Mouse (Mus musculus): ENCODE data around the gene Stra8. TPM values are rescaled to one million over a fixed set of nuclear protein-coding genes. Genes with fewer than 3 reads are reported as not detected.

The Stra8 gene
- not detected in 2 replicates for polyA plus RNA-seq (2012; rRNA removed; ENCODE audit: low replicate concordance)

GRCm38 (mm10) chr6:34919956-34920355, at the start of gene Stra8:
Gene Stra8, plus strand, starts transcription at chr6:34920163.

GRCm38 (mm10) chr6:34877509-34878321, 42.2 kb upstream of the Stra8 start, which contains the start of gene Cyren:
Gene Cyren, minus strand, starts transcription at chr6:34878060.

DNA sequence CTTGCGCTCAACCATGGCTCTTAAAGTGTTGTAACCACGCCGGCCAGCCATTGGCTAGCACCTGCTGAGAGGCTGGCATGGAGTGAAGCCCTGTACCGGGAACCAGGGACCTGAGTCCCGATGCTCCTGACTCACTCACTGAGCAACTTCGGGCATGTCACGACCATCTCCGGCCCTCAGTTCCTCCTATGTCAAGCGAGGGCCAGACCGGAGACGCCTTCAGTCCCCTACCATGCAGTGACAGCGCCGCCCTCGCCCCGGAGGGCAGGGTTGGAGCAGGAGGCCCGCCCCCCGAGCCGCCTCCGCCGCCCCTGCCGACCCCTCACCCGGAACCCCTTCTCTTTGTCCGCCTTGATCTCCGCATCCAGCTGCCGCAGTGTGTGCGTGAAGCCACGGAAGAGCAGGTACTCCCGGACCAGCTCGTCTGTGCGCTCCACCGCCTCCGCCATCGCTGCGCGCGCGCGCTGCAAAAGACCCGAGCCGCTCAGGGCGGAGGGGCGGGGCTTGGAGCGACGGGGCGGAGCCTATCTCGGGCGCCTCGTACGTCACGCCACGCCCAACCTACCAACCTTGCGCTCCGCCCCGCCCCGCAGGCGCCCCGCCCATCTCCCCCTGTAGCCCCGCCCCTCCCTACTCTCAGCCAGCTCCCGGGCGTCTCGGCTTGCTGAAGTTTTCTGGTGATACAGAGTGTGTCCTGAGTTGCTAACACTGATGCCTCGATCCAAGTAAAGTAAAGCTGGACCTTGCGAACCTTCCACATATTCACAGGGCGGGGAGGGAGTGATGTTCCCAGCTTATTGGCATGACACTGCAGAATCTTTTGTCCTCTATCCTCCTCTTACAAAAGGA, 9.4 kb upstream of the Stra8 start, which contains the start of gene Wdr91:
TSS of gene Wdr91 (minus strand) at position 506 of the 849 bp plus-strand sequence.

GRCm38 (mm10) chr6:34988081-34988761, 68.3 kb downstream of the Stra8 start, which contains the start of gene Slc23a4:
Gene Slc23a4, minus strand, starts transcription at chr6:34988404.

Other genes starting within 250 kb of the Stra8 start
- gene Agbl3, start 139.7 kb upstream of the Stra8 start, polyA plus RNA-seq (2012; rRNA removed; ENCODE audit: low replicate concordance) = 7.6 and 9.1 TPM in 2 replicates
- 21.8 and 80.7 TPM in 2 replicates for gene Tmem140, start 57.0 kb upstream of the Stra8 start, polyA plus RNA-seq (2012; rRNA removed; ENCODE audit: low replicate concordance)
- 10.2 and 10.6 TPM in 2 replicates for gene Cyren, start 42.1 kb upstream of the Stra8 start, polyA plus RNA-seq (2012; rRNA removed; ENCODE audit: low replicate concordance)
- gene Wdr91, start 9.3 kb upstream of the Stra8 start, polyA plus RNA-seq (2012; rRNA removed; ENCODE audit: low replicate concordance) = 23.1 and 25.3 TPM in 2 replicates
- 1.2 and 2.8 TPM in 2 replicates for gene Slc23a4, start 68.2 kb downstream of the Stra8 start, polyA plus RNA-seq (2012; rRNA removed; ENCODE audit: low replicate concordance)
- 10.5 and 14.9 TPM in 2 replicates for gene Cnot4, start 213.6 kb downstream of the Stra8 start, polyA plus RNA-seq (2012; rRNA removed; ENCODE audit: low replicate concordance)